Mouse (Mus musculus) midbrain, embryonic 16.5 days (tissue): ENCODE data around the gene Map4k1. TPM values are rescaled to one million over a fixed set of nuclear protein-coding genes. Genes with fewer than 3 reads are reported as not detected.
A peak's percentile ranks its signal among the peaks of the same experiment; 100 is the strongest.

ENCODE experiments used
- ATAC-seq: fragments of 200-750 bp; cut with Nextera tagmentation; 2 replicates; pipeline ENCODE4 v1.8.0; 2017; ENCODE audit warnings: moderate TSS enrichment
- H3K27ac ChIP-seq: fragments of 300-500 bp; sonication (generic); 2 replicates; pipeline ENCODE4 v1.5.1; 2014; ENCODE audit warnings: mild to moderate bottlenecking, low read length, mixed read lengths
- H3K27me3 ChIP-seq: fragments of 300-500 bp; sonication (generic); 2 replicates; pipeline ENCODE4 v1.6.1; 2014; ENCODE audit warnings: low read depth, low read length, mixed read lengths; ENCODE audit not compliant: control insufficient read depth, insufficient read depth
- H3K36me3 ChIP-seq: fragments of 300-500 bp; sonication (generic); 2 replicates; pipeline ENCODE4 v1.6.1; 2014; ENCODE audit warnings: mild to moderate bottlenecking, low read length, moderate library complexity, mixed read lengths; ENCODE audit not compliant: control insufficient read depth, insufficient read depth
- H3K4me1 ChIP-seq: fragments of 300-500 bp; sonication (generic); 2 replicates; pipeline ENCODE4 v1.6.1; 2014; ENCODE audit warnings: mild to moderate bottlenecking, low read length, mixed read lengths; ENCODE audit not compliant: control insufficient read depth, insufficient read depth
- H3K4me2 ChIP-seq: fragments of 300-500 bp; sonication (generic); 2 replicates; pipeline ENCODE4 v1.6.1; 2014; ENCODE audit warnings: mild to moderate bottlenecking, low read length, mixed read lengths
- H3K4me3 ChIP-seq: fragments of 300-500 bp; sonication (generic); 2 replicates; pipeline ENCODE4 v1.5.1; 2014; ENCODE audit warnings: low read depth, mild to moderate bottlenecking, low read length, moderate library complexity, mixed read lengths
- H3K9ac ChIP-seq: fragments of 300-500 bp; sonication (generic); 2 replicates; pipeline ENCODE4 v1.6.1; 2014; ENCODE audit warnings: low read depth, low read length, mixed read lengths
- H3K9me3 ChIP-seq: fragments of 300-500 bp; sonication (generic); replicated peaks from 2 replicates; pipeline ENCODE4 v1.6.1; 2014; ENCODE audit warnings: mild to moderate bottlenecking, low read length, mixed read lengths; ENCODE audit not compliant: control insufficient read depth, poor library complexity, severe bottlenecking
- WGBS: fragments of 180-500 bp; shearing (Covaris S2); extraction: QIAGEN DNeasy Blood & Tissue Kit; methylation state at CpG from one replicate; pipeline ENCODE4 v1.1.7; 2014; 5-methylcytosine and 5-hydroxymethylcytosine counted together
- polyA plus RNA-seq: library from polyadenylated mRNA; unstranded; fragments of >200 nt; fragmentation: Nextera tagmentation; extraction: Ambion mirVana; gene quantifications from 2 replicates; pipeline ENCODE4 v1.2.1, GENCODE M21; 2015

Map4k1 gene
- polyA plus RNA-seq, 1 experiment from 2014 or later = 13.2 TPM

GRCm38 (mm10) chr7:29025566-29025965, 43.7 kb downstream of the Map4k1 start:
- H3K36me3 ChIP-seq = no peaks in the 10 kb centered on the region
- no peak overlapping the region for H3K9ac ChIP-seq
- H3K27me3 ChIP-seq = peaks cover 4% of the 10 kb centered on the region
- H3K9me3 ChIP-seq = no peaks in the 10 kb centered on the region
- H3K4me2 ChIP-seq = no peak overlapping the region
- H3K27ac ChIP-seq = no peak overlapping the region
- H3K4me3 ChIP-seq = no peak overlapping the region
- ATAC-seq = no peak
- no peaks in the 10 kb centered on the region for H3K4me1 ChIP-seq
- 82% methylated on average over 7 of the region's 7 CpGs for WGBS

- no peaks in the 10 kb centered on the region for H3K36me3 ChIP-seq
- H3K4me2 ChIP-seq = no peak overlapping the region
- WGBS = 93% methylated on average over 5 of the region's 5 CpGs
- no peak for ATAC-seq
- H3K9me3 ChIP-seq = no peaks in the 10 kb centered on the region
- H3K27me3 ChIP-seq = no peaks in the 10 kb centered on the region
- H3K4me1 ChIP-seq = no peaks in the 10 kb centered on the region
- no peak overlapping the region for H3K27ac ChIP-seq
- H3K9ac ChIP-seq = no peak overlapping the region
- H3K4me3 ChIP-seq = no peak overlapping the region
These were observed 44.3 kb downstream of the Map4k1 start for GRCm38 (mm10) chr7:29026195-29026594.

- no peak overlapping the region for H3K9ac ChIP-seq
- H3K4me1 ChIP-seq = no peaks in the 10 kb centered on the region
- WGBS = 72% methylated on average over 4 of the region's 4 CpGs
- no peaks in the 10 kb centered on the region for H3K9me3 ChIP-seq
- no peaks in the 10 kb centered on the region for H3K36me3 ChIP-seq
- ATAC-seq = no peak
- H3K27ac ChIP-seq = no peak overlapping the region
- no peaks in the 10 kb centered on the region for H3K27me3 ChIP-seq
- no peak overlapping the region for H3K4me2 ChIP-seq
- H3K4me3 ChIP-seq = no peak overlapping the region
These were observed 45.0 kb downstream of the Map4k1 start for GRCm38 (mm10) chr7:29026811-29027210.

- no peak for ATAC-seq
- no peaks in the 10 kb centered on the region for H3K4me1 ChIP-seq
These were observed 46.9 kb downstream of the Map4k1 start for GRCm38 (mm10) chr7:29028761-29029160.

GRCm38 (mm10) chr7:29029690-29030656, 48.1 kb downstream of the Map4k1 start:
- 91% methylated on average over 14 of the region's 14 CpGs for WGBS
- H3K36me3 ChIP-seq = no peaks in the 10 kb centered on the region
- H3K27ac ChIP-seq = no peak overlapping the region
- no peak overlapping the region for H3K9ac ChIP-seq
- no peak overlapping the region for H3K4me2 ChIP-seq
- H3K4me3 ChIP-seq = no peak overlapping the region
- no peaks in the 10 kb centered on the region for H3K27me3 ChIP-seq
- no peaks in the 10 kb centered on the region for H3K9me3 ChIP-seq
- no peaks in the 10 kb centered on the region for H3K4me1 ChIP-seq
- no peak for ATAC-seq

More at GRCm38 (mm10) chr7:29028761-29029160, 46.9 kb downstream of the Map4k1 start:
- H3K9ac ChIP-seq = no peak overlapping the region
- 83% methylated on average over 6 of the region's 6 CpGs for WGBS
- H3K36me3 ChIP-seq = no peaks in the 10 kb centered on the region
- H3K4me2 ChIP-seq = no peak overlapping the region
- no peak overlapping the region for H3K27ac ChIP-seq
- no peaks in the 10 kb centered on the region for H3K9me3 ChIP-seq
- no peaks in the 10 kb centered on the region for H3K27me3 ChIP-seq
- no peak overlapping the region for H3K4me3 ChIP-seq

- Histone ChIP-seq H3K4me2 (no peak overlapping the region), H3K4me3 (no peak overlapping the region), H3K9me3 (no peaks in the 10 kb centered on the region), H3K36me3 (no peaks in the 10 kb centered on the region), H3K27me3 (no peaks in the 10 kb centered on the region), H3K27ac (no peak overlapping the region), H3K4me1 (no peaks in the 10 kb centered on the region), H3K9ac (no peak overlapping the region)
- WGBS = 79% methylated on average over 10 of the region's 10 CpGs
- no peak for ATAC-seq
These were observed 49.8 kb downstream of the Map4k1 start for GRCm38 (mm10) chr7:29031641-29032040.

- H3K9ac ChIP-seq = no peak overlapping the region
- no peaks in the 10 kb centered on the region for H3K36me3 ChIP-seq
- H3K27ac ChIP-seq = no peak overlapping the region
- H3K4me1 ChIP-seq = no peaks in the 10 kb centered on the region
- H3K9me3 ChIP-seq = no peaks in the 10 kb centered on the region
- 92% methylated on average over 5 of the region's 5 CpGs for WGBS
- no peak overlapping the region for H3K4me2 ChIP-seq
- H3K27me3 ChIP-seq = no peaks in the 10 kb centered on the region
- no peak for ATAC-seq
- no peak overlapping the region for H3K4me3 ChIP-seq
These were observed 50.8 kb downstream of the Map4k1 start for GRCm38 (mm10) chr7:29032685-29033084.

GRCm38 (mm10) chr7:29037261-29037660, 55.4 kb downstream of the Map4k1 start:
- Histone ChIP-seq H3K9me3 (no peaks in the 10 kb centered on the region), H3K4me1 (peaks cover 8% of the 10 kb centered on the region), H3K27me3 (no peaks in the 10 kb centered on the region), H3K4me2 (no peak overlapping the region), H3K9ac (no peak overlapping the region), H3K27ac (no peak overlapping the region), H3K36me3 (no peaks in the 10 kb centered on the region), H3K4me3 (no peak overlapping the region)
- 85% methylated on average over 6 of the region's 6 CpGs for WGBS
- ATAC-seq = no peak

- WGBS = 2% methylated on average over 11 of the region's 11 CpGs
- H3K9me3 ChIP-seq = no peaks in the 10 kb centered on the region
- H3K9ac ChIP-seq = peak overlapping the region; percentile 58; the same call in 1 of the 2 replicates
- H3K4me2 ChIP-seq = peak overlapping the region; percentile 74
- no peaks in the 10 kb centered on the region for H3K36me3 ChIP-seq
- peak; percentile 67 for ATAC-seq
- peaks cover 8% of the 10 kb centered on the region for H3K4me1 ChIP-seq
- 0 out of 2 replicates have a peak overlapping the region, but pooled peaks have one; percentile 6 for H3K27ac ChIP-seq
- H3K4me3 ChIP-seq = peak overlapping the region; percentile 38
- no peaks in the 10 kb centered on the region for H3K27me3 ChIP-seq
These were observed 57.7 kb downstream of the Map4k1 start for GRCm38 (mm10) chr7:29039604-29039984.
